Mouse (Mus musculus): ENCODE data around the gene Rcor1. TPM values are rescaled to one million over a fixed set of nuclear protein-coding genes. Genes with fewer than 3 reads are reported as not detected.

Gene Rcor1
- total RNA-seq, 2 experiments from 2014 or later = 31.0 to 40.1 TPM

DNA sequence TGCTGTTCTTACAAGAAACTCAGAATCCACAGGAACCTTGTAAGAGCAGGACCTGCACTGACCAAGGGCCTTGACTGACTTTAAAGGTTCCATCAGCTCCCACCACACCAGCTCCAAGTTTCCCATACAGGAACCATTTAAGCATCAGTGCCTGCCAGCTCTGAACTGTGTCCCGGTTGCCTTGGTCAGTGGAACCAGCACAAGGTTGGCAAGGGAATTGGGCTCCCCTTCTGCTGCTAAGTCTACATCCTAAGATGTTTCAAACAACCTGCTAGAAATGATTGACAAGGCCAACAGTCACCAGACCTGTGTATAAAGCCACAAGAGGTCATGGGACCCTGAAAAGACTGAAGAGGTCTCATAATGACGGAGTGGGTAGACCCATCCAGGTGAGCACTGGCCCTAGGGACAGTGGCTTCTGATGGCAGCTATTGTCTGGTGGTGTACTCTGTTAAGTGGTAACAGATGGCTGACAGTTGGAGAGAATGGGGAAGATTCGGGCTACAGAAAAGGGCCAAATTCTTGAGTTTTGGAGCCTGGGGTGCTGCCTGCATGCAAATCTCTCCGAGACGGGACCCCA, 80.4 kb downstream of the Rcor1 start:
- no peak for ATAC-seq (replicated peaks; ENCODE audit: low FRiP score, poor library complexity, severe bottlenecking)

DNA sequence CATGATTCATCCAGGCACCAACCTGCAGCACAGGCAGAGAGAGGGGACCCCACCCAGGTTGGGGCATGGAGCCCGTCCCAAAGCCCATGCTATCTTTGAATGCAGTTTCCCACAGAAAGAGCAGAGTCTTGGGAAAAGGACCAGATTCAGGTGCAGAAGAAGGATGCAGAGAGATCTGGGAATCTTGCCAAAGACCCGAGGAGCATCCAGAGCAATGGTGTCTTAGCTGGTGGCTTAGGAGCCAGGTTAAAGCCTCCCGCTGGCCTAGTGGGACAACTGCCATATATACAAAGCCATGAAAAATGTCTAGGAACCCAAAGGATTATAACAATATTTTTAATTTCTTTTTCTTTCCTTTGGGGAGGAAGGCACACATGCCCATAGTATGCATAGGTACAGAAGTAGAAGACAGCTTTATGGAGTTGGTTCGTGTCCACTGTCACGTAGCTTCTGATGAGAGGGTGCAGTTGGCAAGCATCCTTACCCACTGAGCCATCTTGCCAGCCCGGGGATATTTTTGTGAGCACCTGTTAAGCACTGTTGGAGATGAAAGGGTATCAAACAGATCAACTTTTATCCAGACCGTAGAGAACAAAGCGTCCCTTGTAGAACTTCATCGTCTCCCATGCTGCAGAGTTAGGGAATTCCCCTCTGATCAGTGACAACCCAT, 82.0 kb downstream of the Rcor1 start:
- ATAC-seq (replicated peaks; ENCODE audit: low FRiP score, poor library complexity, severe bottlenecking) = no peak

DNA sequence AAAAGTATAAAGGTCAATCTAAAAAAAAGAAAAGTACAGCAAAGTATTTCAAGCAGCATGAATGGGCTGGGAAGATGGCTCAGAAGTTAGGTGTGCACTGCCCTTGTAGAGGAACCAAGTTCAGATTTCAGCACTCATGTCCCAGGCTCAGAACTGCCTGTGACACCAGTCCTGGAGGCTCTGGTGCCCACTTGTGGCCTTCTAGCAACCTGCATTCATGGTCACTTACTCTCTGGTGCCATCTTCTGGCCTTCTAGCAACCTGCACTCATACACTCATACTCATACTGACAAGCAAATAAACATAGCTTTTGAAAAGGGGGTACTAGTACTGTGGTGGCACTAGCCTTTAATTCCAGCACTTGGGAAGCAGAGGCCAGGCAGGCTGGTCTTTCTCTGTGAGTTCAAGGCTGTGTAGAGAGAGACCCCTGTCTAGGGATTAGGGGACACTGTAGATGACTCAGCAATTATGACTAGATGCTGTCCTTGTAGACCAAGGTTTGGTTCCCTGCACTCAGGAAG, 83.2 kb downstream of the Rcor1 start:
- 0 out of 2 replicates have a peak, but pooled peaks have one; percentile 50 for ATAC-seq (replicated peaks; ENCODE audit: low FRiP score, poor library complexity, severe bottlenecking)

DNA sequence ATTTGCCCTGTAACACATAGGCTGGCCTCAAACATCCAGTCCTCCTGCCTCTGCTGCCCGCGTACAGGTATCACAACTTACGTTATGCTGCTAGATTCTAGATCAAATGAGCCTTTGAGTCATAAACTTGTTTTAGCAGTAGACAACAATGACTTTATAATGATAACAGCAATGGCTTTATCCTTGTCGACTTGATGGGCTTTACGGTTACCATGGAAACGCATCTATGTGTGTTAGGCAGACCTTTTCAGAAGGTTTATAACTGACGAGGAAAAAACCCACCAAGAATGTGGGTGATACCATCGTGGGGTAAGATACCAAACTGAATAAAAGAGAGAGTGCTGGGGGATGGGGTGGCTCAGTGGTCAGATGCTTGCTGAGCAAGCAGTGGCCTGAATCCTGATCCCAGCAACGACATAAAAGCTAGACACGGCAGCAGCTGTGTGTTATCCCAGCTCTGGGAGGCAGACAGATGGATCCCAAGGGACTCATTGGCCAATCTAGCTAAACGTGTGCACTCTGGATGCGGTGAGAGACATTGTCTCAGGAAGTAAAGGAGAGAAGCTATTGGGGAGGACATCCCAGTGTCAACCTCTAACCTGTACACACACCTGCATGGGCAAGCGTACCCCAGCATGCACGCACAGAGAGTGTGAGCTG, 85.6 kb downstream of the Rcor1 start:
- no peak for ATAC-seq (replicated peaks; ENCODE audit: low FRiP score, poor library complexity, severe bottlenecking)

DNA sequence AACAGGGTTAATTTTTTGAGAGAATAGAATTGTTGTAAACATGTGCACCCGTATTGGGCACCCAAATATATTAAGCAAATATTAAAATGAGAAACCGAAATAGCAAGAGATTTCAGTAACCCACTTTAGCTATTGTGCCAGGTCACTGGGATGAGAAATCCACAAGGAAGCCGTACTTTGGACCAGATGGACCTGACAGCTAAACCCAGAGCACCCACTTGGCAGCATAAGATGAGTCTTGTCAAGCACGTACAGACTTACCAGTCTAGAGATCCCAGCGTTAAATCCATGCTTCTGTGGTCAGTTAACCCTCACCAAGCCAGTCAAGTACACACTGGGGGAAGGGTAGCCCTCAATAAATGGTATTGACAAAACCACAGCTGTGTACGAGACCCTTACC, 86.5 kb downstream of the Rcor1 start:
- no peak for ATAC-seq (replicated peaks; ENCODE audit: low FRiP score, poor library complexity, severe bottlenecking)

DNA sequence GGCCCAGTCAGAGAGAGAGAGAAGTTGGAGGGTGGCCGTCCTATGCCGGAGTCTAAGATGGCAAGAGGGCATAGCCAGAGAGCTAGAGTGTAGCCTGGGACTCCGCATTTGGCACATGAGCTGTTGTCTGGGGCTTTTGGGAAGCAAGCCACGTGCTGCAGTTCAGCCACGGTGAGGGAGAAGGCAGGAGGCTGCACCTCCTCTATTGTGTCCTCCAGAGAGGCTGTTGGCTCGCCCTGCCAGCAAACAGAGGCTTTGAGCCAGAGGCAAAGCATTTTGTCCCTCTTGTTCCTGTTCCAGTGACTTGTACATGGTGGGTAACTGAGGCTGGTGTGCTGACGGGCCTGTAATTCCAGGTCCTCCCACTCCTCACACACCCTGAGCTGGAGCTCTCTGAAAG, 95.0 kb downstream of the Rcor1 start:
- no peak for ATAC-seq (replicated peaks; ENCODE audit: low FRiP score, poor library complexity, severe bottlenecking)

DNA sequence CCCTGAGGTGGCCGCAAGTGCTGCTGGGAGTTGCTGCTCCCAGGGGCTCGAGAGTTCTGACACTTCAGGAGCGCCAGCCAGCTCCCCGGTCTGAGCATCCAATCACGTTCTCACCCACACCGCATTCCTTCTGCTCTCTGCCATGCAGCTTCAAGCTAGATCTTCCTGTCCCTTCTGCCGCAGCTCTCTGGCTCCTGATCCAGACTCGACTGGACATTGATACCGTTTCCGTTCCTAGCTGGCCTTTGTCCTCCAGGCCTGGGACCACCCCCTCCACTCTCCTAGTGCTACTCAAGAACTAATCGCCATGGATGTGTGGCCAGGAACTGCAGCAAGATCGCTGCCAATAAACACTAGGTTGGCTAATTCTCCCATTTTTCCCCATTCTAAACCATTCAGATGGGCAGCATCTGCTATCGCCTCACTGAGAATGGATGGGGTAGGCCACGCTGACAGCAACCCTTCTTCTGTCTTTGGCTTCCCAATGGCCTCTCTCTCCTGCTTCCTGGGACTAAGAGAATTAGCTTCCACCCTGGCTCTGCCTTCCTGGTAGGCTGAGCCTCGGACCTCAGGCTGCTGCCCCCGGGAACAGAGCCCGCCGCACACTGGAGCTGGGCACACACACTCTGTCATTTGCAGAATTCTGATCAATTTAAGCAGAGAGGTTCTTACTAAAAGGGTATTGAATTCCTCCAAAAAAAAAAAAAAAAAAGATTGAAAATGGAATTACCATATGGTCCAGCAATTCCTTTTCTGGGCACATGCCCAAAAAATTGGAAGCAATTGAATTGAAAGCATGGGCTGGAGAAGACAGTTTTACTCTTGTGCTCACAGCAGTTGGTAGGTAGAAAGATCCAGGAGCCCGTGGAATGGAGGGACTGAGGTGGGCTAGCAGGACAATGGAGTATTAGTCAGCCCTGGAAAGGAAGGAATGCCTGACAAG, 95.9 kb downstream of the Rcor1 start:
- ATAC-seq (replicated peaks; ENCODE audit: low FRiP score, poor library complexity, severe bottlenecking) = no peak

DNA sequence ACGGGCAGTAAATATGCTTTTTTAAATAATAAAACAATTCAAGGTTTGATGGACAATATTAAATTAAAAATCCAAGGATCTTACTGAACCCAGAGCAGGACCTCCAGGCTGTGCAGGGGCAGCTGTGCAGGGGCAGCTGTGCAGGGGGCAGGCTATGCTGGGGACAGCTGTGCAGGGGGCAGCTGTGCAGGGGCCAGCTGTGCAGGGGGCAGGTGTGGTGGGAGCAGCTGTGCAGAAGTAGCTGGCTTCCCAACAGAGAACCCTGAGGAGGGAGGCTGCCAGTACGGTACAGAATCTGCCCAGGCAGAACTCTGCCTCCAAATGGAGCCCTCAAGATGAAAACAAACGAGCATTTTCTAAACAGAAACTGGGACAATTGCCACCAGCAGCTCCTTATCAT, 96.8 kb downstream of the Rcor1 start:
- ATAC-seq (replicated peaks; ENCODE audit: low FRiP score, poor library complexity, severe bottlenecking) = no peak

DNA sequence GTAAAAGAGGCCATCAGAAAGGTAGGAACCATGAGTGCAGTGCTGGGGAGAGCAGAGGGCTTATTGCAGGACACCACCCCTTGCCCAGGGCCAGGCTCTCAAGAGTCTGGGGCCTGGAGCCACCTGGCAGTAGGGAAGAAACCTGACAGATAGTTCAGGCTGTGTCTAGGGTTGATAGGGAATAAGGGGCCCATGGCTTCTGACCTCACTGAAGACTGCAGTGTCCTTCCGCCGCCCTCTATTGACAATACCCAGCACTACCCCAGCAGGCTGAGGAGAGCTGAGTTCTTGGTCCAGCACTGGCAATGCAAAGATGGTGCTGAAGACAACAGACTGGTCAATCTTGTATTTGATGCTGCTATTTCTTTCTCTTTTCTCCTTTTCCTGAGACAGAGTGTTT, 97.9 kb downstream of the Rcor1 start:
- no peak for ATAC-seq (replicated peaks; ENCODE audit: low FRiP score, poor library complexity, severe bottlenecking)

DNA sequence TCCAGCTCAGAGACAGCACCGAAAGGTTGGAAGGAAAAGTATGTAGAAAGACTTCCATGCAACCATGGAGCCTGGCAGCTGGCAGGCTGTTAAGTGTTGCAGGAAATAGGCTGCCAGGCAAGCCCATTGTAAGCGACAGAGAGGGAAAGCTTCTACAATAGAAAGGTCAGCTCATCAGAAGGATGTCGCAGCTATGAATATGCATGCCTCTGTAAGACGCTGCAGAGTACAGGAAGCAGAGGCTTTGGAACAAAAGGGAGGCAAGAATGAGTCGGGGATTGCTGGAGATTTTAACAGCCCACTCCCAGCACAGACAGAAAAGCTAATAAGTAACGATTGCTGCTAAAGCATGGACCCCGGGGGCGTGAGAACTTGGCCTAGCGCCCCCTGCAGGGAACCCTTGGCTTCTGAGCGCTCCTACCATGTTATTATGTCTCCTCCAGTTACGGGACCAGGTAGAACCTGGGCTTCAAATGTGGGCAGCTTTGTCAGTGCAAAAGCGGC, 103.9 kb downstream of the Rcor1 start:
- ATAC-seq (replicated peaks; ENCODE audit: low FRiP score, poor library complexity, severe bottlenecking) = no peak

DNA sequence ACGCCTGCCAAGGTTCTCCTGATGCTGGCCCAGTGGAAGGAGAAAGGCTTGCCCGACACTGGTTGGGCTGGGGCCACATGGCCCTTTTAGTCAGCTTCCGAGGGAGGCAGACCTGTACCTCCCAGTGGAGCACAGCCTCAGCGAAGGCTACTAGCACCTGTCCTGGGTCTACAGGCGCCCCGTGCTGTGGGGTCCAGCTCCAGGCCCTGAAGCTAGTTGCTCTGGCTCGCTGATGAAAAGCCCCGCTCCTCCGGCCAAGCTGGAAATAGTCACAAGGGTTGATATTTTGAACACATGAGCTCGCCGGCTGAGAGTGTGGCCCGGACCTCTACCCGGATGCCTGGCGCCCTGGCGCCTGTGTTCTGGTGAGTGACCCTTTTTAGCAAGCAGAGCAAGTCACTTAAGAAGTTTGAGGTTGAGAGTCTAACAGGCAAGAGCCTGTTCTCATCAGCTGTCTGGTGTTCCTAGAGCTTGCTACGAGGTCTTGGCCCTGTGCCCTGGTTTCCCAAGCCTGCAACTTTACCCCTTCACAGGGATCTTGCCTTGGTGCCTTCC, 104.4 kb downstream of the Rcor1 start:
- ATAC-seq (replicated peaks; ENCODE audit: low FRiP score, poor library complexity, severe bottlenecking) = no peak

DNA sequence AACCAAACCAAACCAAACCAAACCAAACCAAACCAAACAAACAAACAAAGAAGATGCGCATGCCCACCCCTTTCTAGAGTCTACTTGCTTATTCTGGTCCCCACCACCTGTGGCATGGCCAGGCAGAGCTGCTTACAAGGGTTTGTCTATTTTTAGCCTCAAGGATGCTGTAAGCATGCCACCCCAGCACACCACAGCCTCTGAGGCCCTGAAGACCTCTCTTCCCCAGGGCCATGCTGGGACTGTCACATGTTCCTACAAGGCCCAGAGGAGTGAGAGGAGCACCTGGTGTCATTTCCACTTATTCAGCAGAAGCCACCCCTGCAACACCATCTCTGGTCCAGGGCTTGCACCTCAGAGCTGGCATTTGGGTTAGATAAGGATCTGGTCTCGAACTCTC, 105.4 kb downstream of the Rcor1 start:
- no peak for ATAC-seq (replicated peaks; ENCODE audit: low FRiP score, poor library complexity, severe bottlenecking)

DNA sequence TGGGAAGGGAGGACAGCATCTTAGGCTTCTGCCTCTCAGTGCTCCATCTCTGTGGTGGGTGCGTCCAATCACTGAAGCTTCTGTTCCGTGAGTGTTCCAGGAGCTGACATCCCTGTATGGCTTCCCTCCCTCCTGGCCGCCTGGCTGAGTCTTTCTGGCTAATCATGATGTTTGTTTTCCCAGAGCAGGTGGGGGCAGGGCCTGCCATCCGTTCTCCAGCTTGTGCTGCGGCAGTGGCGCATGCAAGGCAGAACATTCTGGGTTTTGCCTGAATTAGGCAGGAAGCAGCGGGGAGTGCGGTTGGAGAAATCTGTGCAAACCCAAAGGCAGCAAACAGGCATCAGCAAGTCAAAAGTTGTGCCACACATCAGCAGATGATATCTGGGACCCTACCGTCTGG, 106.1 kb downstream of the Rcor1 start:
- no peak for ATAC-seq (replicated peaks; ENCODE audit: low FRiP score, poor library complexity, severe bottlenecking)

DNA sequence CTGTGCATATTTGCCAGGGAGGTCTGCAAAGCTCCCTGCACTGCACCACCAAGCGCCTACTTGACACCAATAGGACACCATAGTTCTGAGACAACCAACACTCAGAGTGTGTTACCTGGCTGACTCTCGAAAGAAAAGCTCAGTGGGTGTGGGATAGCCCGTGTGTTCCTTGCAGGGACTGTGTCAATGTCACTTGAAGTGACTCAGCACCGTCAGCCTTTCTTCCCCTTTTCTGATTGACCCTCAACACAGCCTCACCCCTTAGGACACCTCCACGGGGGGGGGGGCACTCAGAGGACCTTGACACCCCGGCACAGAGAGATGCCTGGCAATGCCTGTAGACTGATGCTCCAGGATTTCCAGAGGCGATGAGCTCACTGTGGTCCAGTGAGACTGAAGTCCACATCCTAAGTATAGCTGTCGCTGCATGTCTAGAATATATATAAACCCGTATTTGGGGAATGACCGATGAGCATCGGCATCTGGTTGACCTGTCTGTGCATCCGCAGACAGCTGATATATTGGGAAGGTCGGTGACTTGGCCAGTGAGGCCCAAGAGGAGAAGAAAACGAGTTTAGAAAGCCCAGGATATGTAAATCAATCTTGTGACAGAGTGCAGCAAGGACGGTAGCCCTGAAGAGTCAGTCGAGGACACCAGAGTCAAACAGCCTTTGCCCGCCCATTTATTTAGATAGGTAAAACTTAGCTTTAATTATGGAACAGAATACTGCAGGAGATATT, 110.5 kb downstream of the Rcor1 start:
- no peak for ATAC-seq (replicated peaks; ENCODE audit: low FRiP score, poor library complexity, severe bottlenecking)

DNA sequence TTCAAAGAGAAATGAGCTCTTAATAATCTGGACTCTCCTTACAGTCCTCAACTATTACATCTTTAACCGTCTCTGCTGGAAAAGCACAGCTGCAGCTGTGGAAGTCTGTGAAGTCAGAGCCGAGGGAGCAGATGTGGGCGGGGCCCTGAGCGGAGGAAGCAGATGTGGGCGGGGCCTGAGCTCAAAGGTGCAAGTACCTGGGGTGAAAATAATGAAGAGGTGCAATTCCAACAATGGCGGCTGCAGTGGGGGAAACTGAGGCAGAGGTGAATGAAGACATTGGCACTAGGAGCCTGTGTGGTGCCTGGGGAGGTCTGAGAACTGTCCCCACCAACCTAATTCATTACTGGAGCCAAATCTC, 111.1 kb downstream of the Rcor1 start:
- ATAC-seq (replicated peaks; ENCODE audit: low FRiP score, poor library complexity, severe bottlenecking) = no peak

DNA sequence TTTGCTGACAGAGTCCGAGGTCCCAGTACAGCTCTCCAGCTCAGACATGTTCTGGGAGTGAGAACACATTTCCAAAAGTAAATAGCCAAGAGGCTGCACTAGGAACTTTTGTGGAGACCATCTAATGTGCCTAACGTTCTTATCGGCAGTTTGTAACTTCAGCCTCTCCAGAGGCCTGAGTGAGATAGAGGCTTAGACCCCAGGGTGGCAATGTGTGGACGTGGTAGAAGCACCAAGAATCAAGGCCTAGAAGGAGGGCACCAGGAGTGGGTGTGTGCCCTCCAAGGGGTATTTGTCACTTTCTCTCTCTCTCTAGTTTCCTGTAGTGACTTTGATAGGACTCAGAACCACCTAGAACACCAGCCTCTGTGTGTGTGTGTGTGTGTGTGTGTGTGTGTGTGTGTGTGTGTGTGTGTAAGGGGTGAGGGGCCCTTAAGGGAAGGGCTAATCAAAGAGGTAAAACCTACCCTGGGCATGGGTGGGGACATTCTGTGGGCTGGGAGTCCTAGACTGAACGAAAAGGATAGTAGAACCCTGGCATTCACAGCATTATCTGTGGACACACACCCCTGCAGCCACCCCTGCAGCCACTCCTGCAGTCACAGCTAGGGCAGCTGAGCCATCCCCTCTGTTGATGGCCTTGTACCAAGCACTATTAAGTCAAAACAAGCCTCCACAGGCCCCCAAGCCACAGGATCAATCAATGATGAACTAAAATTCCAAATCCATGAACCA, 112.4 kb downstream of the Rcor1 start:
- ATAC-seq (replicated peaks; ENCODE audit: low FRiP score, poor library complexity, severe bottlenecking) = no peak

DNA sequence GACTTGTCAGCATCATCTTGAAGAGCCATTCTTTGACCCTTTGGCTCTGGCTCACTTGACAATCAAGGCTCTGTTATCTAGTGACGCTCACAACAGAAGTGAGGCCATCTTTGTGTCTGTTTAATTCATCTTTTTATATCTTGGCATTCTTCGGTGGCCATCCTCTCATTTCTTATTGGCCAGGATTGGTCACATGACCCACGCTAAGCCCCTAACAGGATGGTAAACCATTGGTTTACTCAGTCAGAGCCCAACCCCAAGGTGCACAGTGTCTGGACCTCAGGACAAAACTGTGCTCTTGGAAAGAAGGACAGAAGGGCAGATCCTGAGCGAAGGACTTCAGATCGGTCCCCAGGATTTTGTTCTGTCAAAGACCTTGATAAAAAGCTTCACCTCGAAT, 113.4 kb downstream of the Rcor1 start:
- ATAC-seq (replicated peaks; ENCODE audit: low FRiP score, poor library complexity, severe bottlenecking) = no peak

DNA sequence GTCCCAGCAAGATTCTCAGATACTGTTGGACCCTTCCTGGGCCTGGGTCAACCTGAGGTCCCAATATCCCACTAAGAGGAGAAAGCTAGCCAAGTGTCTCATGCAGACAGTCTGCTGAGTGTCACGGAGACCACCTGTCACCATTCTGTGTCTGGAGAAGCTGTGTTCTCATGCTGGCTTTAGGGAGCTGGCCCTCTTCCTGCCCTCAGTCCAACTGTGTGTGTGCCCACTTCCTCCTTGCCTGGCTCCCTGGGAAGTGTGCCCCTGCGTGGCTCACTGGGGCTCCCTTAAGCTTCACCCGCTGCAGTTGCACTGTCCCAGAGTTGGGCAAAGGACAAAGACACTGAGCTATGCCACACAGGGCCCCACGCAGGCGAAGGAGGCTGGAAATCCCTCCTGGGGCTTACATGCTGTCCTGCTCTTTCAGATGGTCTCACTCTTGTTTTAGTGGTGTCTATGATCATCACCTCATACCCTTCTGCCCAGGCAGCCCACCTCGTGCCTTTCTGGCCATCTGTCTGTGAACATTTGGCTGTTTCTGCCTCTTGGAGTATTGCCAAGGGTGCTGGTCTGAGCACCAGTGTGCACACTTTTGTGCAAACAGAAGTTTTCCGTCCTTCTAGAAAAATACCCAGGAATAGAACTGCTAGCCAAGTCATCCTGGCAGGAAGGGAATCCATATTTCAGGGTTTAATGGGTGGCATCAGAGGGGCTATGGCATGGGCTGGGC, 114.0 kb downstream of the Rcor1 start:
- no peak for ATAC-seq (replicated peaks; ENCODE audit: low FRiP score, poor library complexity, severe bottlenecking)
